Mouse (Mus musculus): ENCODE measurements at regions not wholly inside any gene's neighbourhood (a gene's known extent, or its start where the extent isn't known, plus 50 kb on each side); places are given as distances from the start of the nearest gene placed in this dataset.

DNA sequence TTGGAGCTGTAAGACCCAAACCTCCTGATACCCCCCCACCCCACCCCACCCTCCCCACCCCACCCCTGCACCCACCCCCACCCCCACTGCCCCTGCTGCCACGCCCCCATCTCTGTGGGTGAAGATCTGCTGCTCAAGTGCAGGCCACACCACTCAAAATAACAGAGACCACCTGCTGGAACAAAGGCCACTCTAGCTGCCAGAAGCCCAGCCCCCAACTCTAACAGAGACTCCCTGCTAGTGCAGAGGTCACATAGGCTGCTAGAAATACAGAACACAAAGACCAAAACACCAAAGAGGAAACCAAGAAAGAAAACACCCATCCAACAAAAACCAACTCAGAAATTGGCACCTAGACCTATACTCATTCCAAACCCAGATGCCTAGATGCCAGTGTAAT is 58.9 kb downstream of the Olfr267 start:
- no peak for DNase-seq

DNA sequence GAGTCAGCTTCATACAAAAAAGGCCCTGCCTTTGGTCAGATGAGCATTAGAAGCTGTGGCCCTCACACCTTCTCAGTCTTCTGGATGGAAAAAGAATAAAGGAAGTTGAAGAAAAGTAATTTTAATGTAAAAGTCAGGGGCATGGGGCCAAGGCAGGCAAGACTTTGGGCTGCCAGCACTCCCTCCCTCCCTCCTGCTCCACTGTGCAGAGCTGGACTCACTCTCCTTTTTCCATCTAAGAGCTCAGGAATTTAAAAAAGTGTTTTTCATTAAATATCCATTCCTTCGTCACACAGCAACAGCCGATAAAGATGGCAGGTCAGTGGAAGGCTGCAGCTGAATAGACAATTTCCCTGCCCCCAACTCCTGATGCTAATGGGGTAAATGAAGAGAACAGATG is 61.1 kb downstream of the Olfr267 start:
- DNase-seq, result no peak

DNA sequence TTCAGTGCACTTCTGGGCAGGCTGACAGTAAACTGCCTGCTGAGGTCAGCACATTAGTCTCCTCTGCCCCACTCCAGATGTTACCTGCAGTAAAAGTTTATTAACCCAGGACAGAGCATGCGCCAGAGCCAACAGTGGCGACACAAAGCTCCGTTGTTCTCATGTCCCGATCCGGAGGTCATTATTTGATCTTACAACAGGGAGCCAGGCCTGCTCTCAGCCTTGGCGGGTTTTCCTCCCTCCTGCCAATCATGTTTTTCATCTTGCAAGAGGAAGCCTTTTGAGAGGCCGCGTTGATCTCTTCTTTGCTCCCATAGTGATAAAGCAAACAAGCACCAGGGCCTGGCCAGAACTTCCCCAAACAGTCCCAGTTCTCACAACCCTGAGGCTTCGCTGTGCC is 64.7 kb downstream of the Olfr267 start:
- peak; percentile 74 for DNase-seq

- DNase-seq, result no peak
These were observed 66.8 kb downstream of the Olfr267 start for GRCm38 (mm10) chr4:58720682-58721081.

DNA sequence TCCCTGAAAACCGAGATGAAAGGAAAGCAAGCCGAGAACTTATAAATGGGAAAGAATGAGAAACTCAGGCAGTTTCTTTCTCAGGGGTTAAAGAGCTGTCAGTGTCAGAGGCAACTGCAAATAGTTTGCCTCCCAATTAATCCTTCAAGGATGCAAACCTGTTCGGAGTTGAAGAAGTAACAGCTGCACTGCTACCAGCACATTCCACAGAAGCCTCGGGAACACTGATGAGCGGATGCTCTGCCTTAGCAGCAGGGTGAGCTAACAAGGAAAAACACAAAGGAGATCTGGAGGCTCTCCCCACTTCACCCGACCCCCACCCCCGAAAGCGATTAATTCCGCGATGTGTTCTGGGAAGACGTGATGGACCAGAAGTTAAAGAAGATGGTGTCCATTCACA is 71.1 kb downstream of the Olfr267 start:
- peak; percentile 34 for DNase-seq

GRCm38 (mm10) chr4:58715846-58716245 is 71.7 kb downstream of the Olfr267 start:
- DNase-seq, result no peak

GRCm38 (mm10) chr4:58714221-58714620 is 73.3 kb downstream of the Olfr267 start:
- peak; percentile 25 for DNase-seq

DNA sequence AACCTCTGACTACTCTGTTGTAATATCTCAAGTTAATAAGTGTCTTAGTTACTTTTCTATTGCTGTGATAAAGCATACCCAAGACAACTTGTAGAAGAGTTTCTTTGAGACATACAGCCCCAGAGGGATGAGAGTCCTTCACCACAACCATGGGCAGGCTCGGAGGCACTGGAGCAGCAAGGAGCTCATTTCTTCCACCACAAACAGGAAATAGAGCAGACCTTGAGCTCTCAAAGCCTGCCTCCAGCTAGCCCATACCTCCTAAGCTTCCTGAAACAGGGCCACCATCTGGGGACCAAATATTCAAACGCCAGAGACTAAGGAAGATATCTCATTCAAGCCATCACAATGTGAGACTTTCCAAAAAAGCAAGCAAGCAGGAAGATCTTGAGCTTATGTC is 74.6 kb downstream of the Olfr267 start:
- no peak for DNase-seq

DNA sequence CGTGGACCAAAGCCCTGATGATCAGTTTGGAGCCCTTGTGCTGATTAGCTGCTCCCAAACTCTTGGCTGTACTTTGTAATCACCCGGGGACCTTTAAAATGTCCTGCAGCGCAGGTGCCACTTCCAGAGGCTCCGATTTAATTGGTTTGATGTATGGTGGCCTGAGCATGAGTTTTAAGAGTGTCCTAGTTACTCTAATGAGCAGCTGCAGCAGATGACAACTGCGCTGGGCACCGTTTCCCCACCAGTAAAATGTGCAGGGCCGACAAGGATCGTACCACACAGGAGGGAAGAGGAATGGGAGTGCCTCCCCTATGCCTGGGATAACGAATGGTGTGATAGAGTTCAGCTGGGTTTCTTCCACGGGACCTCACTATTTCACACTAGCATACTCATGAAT is 75.3 kb downstream of the Olfr267 start:
- no peak for DNase-seq

GRCm38 (mm10) chr4:58699236-58699798 is 88.2 kb downstream of the Olfr267 start:
- DNase-seq, result no peak

- no peak for DNase-seq
These were observed 88.7 kb downstream of the Olfr267 start for GRCm38 (mm10) chr4:58698828-58699227.

DNA sequence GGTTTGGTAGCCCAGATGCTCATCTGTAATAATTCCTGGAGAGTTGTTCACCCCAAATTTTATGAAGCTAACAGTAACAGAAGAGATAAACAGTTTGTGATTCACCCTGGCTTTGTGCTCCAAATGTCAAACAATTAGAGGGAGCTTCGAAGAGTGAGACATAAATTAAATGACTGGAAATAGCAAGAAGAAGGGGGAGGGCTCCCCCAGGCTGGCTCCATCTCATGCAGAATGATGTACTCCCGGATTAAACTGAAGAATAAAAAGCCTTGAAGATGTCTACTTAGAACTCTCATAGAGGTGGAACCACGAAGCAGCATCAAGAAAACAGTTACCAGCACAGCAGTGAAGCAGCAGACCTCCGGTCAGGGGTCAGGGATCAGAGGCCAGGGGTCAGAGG is 90.8 kb downstream of the Olfr267 start:
- DNase-seq, result no peak

DNA sequence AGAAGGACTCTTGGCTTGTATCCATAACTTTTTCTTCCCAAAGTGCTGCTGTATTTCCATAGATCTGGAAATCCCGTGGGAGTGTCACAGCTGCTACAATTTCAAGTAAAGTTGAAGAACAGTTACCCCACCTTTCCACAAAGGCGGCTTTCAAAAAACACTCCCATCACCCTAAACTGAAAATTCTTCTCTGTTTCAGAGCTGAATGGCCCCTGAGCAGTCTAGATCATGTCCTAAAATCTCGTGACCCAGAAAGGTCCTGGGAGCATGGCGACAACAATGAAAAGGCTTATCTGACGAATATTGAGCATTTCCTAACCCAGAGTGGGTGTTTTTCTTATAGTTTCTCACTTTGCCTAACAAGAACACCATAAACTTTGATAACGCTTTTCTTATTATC is 92.2 kb downstream of the Olfr267 start:
- no peak for DNase-seq

DNA sequence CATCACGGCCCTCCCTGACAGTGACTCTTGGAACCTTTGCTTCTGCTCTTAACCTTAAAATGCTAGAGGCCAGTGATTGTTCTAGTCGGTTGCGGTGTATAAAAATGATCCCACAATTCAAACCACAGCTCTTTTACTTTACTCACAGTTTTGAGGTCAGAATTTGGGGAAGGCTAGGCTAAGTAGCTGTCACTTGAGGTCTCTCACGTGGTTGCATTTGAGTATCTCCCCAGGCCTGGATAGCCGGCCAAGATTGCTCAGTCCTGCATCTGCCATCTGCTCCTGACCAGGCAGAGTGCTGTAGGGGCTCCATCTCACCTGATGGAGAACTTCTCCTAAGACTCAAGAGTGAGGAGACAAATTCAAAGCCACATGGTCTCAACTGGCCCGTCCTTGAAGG is 94.5 kb downstream of the Olfr267 start:
- no peak for DNase-seq

- DNase-seq, result no peak
These were observed 105.6 kb downstream of the Olfr267 start for GRCm38 (mm10) chr4:58681926-58682325.

DNA sequence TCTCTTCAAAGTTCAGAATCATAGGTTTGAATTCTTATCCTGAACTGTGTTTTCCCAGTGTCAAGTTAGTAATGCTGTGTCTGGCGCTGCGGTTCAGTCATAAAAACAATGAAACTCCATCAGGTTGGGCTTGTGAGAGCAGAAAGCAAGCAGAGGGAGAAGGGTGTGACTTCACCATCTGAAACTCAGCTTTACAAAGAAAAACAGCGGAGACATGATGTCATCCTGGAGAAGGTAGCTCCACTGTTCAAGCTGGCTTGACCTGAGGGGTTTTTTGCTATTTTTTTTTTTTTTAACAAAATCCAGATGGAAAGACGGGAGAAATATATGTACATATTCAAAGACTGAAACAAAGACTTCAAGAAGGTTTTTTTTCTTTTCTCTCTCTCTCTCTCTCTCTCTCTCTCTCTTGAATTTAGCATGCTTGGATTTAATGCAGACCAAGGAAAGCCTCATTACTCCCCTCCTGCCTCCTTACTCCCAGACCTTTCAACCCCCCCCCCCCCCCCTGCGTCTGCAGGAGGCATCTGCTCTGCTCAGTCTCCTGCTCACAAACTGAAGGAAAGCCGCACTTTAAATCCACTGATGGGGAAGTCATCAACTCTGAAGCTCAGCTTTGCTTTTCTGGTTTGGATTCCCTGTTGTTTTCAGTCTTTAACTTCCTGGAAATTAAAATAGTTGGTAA is 109.7 kb downstream of the Olfr267 start:
- DNase-seq, result peak; percentile 59

DNA sequence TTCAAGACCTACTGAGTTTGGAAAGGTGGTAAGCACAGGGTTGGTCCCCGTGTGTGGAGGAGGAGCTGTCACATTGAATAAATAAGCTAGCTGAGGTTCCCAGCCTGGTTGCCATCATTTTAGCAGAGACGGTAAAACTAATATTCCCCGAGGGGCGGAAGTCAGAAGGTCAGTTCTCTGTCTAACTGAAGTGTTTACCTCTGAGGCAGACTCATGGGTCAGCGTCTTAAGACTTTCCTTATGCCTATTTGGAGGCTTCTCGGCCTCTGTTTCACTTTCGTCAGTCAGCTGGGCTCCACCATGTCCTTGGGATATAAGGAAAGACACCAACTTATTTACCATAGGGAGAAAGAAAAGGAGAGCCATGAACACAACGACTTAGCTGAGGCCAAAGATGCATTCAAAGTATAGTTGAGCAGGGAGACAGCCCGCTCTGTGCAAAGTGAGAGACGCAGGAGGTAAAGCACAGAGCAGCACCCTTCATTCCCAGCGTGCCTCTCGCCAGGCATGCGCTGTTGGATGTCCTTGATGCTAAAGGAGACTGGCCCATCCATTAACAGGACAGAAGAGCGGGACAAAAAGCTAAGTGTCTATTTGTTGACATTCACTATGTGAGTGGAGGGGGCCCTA is 116.0 kb downstream of the Olfr267 start:
- DNase-seq, result peak; percentile 87

GRCm38 (mm10) chr4:58670906-58671250 is 116.6 kb downstream of the Olfr267 start:
- DNase-seq, result no peak

- DNase-seq, result peak; percentile 84
These were observed 116.6 kb upstream of the Lpar1 start for GRCm38 (mm10) chr4:58670107-58670905.

DNA sequence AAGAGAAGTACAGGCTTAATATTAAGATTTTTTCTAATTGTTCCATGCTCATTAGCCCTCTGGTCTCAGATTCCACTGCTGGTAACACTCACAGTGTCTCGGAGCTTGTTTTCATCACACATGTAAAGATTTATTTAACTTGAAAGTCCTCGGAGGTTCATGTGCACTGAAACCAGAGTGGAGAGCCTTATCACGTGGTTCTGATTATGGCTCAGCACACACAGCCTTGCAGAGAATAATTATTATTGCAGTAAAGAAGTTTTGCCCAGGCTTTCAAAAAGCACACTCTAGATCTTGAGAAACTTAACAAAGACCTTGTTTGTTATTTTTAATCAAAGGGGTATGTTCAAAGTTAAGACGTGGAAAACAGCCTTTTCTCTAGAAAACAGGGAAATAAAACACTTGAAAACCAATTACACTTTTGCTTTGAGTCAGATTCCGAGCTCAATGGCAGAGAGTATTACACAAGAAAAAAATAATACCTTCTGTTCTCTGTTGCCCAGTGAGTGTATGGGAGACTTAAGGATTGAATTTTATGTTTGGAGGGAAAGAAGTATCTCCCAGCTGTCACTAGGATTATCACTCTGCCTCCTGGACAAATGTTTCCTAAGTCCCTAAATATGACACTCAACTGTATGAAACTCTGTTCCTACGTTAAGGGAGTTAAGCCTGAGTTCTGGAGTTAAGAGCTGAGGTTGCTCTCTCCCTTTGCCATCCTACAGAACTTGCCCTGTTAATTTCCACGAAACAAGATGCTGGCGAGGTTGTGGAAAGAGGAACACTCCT is 114.9 kb upstream of the Lpar1 start:
- no peak for DNase-seq

GRCm38 (mm10) chr4:58663628-58664205 is 110.0 kb upstream of the Lpar1 start:
- DNase-seq, result peak; percentile 75

- DNase-seq, result no peak
These were observed 108.1 kb upstream of the Lpar1 start for GRCm38 (mm10) chr4:58661781-58662293.
